Mouse (Mus musculus) midbrain, postnatal 0 days (tissue): ENCODE measurements at regions not wholly inside any gene's neighbourhood (a gene's known extent, or its start where the extent isn't known, plus 50 kb on each side); places are given as distances from the start of the nearest gene placed in this dataset.

Source experiments
- ATAC-seq: fragments of 200-750 bp; cut with Nextera tagmentation; 2 replicates; pipeline ENCODE4 v1.8.0; 2017; ENCODE audit warnings: moderate number of reproducible peaks, mild to moderate bottlenecking, moderate TSS enrichment, moderate library complexity; ENCODE audit not compliant: low FRiP score
- DNase-seq: peaks from one replicate; pipeline ENCODE4 v3.0.0-alpha.2; 2015; ENCODE audit warnings: low spot score
- H3K27ac ChIP-seq: fragments of 300-500 bp; sonication (generic); 2 replicates; pipeline ENCODE4 v1.5.1; 2014; ENCODE audit warnings: low read depth, mild to moderate bottlenecking, low read length, mixed read lengths
- H3K27me3 ChIP-seq: fragments of 300-500 bp; sonication (generic); 2 replicates; pipeline ENCODE4 v1.6.1; 2014; ENCODE audit warnings: low read length, control low read depth, mixed read lengths; ENCODE audit not compliant: insufficient read depth
- H3K36me3 ChIP-seq: fragments of 300-500 bp; sonication (generic); 2 replicates; pipeline ENCODE4 v1.6.1; 2014; ENCODE audit warnings: low read length, control low read depth, mixed read lengths; ENCODE audit not compliant: insufficient read depth
- H3K4me1 ChIP-seq: fragments of 300-500 bp; sonication (generic); 2 replicates; pipeline ENCODE4 v1.6.1; 2014; ENCODE audit warnings: mild to moderate bottlenecking, control low read depth, antibody characterized with exemption, low read length, mixed read lengths; ENCODE audit not compliant: insufficient read depth
- H3K4me2 ChIP-seq: fragments of 300-500 bp; sonication (generic); 2 replicates; pipeline ENCODE4 v1.6.1; 2014; ENCODE audit warnings: low read depth, mild to moderate bottlenecking, low read length, mixed read lengths; ENCODE audit not compliant: poor library complexity, severe bottlenecking
- H3K4me3 ChIP-seq: fragments of 300-500 bp; sonication (generic); 2 replicates; pipeline ENCODE4 v1.5.1; 2014; ENCODE audit warnings: low read depth, mild to moderate bottlenecking, low read length, moderate library complexity
- H3K9ac ChIP-seq: fragments of 300-500 bp; sonication (generic); replicated peaks from 2 replicates; pipeline ENCODE4 v1.6.1; 2014; ENCODE audit warnings: mild to moderate bottlenecking, low read length, moderate library complexity, mixed read lengths; ENCODE audit not compliant: poor library complexity, severe bottlenecking
- H3K9me3 ChIP-seq: fragments of 300-500 bp; sonication (generic); 2 replicates; pipeline ENCODE4 v1.6.1; 2016; ENCODE audit warnings: low read length, control low read depth
- CTCF ChIP-seq: IDR thresholded peaks from 2 replicates; pipeline ENCODE4 v1.5.1; 2016; ENCODE audit warnings: antibody characterized with exemption, mild to moderate bottlenecking
- WGBS: fragments of 180-500 bp; shearing (Covaris S2); extraction: QIAGEN DNeasy Blood & Tissue Kit; methylation state at CpG from one replicate; pipeline ENCODE4 v1.1.7; 2014; 5-methylcytosine and 5-hydroxymethylcytosine counted together

DNA sequence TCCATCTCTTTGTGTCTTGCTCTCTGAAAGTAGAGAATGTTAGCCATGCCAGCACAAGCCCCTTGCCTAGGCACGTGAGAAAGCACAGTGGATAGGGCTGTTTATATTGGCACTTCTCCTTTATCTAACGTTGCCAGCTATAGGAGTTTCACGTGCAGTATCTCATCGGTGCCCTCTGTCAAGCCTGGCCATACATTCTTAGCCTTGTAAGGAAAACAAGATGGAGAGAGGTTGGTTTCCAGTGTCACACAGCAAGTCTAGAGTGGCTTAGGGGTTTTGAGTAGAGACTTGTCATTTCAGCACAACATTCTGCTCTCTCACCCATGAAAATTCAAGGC, 88.1 kb upstream of the Bcl6 start:
- H3K36me3 ChIP-seq, result no peaks in the 10 kb centered on the region
- DNase-seq (no peak), ATAC-seq (no peak)
- no peak overlapping the region for H3K4me3 ChIP-seq
- no peaks in the 10 kb centered on the region for H3K27me3 ChIP-seq
- no peak overlapping the region for H3K9ac ChIP-seq
- TF ChIP-seq CTCF, result no peak
- H3K4me2 ChIP-seq, result no peak overlapping the region
- no peaks in the 10 kb centered on the region for H3K9me3 ChIP-seq
- H3K4me1 ChIP-seq, result no peaks in the 10 kb centered on the region
- no peak overlapping the region for H3K27ac ChIP-seq
- WGBS, result 85% methylated on average over 4 of the region's 4 CpGs

GRCm38 (mm10) chr16:24076109-24076798, 87.6 kb upstream of the Bcl6 start:
- DNase-seq (no peak), ATAC-seq (no peak)
- no peaks in the 10 kb centered on the region for H3K9me3 ChIP-seq
- H3K27ac ChIP-seq, result no peak overlapping the region
- WGBS, result 93% methylated on average over 4 of the region's 4 CpGs
- H3K4me2 ChIP-seq, result no peak overlapping the region
- H3K27me3 ChIP-seq, result no peaks in the 10 kb centered on the region
- no peak overlapping the region for H3K4me3 ChIP-seq
- no peaks in the 10 kb centered on the region for H3K4me1 ChIP-seq
- H3K36me3 ChIP-seq, result no peaks in the 10 kb centered on the region
- H3K9ac ChIP-seq, result no peak overlapping the region
- TF ChIP-seq CTCF, result no peak

- 92% methylated on average over 8 of the region's 8 CpGs for WGBS
- H3K27ac ChIP-seq, result no peak overlapping the region
- no peaks in the 10 kb centered on the region for H3K4me1 ChIP-seq
- no peak overlapping the region for H3K4me2 ChIP-seq
- no peaks in the 10 kb centered on the region for H3K36me3 ChIP-seq
- no peak for ATAC-seq
- H3K4me3 ChIP-seq, result no peak overlapping the region
- H3K9ac ChIP-seq, result no peak overlapping the region
- H3K27me3 ChIP-seq, result no peaks in the 10 kb centered on the region
- no peaks in the 10 kb centered on the region for H3K9me3 ChIP-seq
- no peak for TF ChIP-seq CTCF
- DNase-seq, result no peak
Measured at GRCm38 (mm10) chr16:24073613-24074244, 85.1 kb upstream of the Bcl6 start.

DNA sequence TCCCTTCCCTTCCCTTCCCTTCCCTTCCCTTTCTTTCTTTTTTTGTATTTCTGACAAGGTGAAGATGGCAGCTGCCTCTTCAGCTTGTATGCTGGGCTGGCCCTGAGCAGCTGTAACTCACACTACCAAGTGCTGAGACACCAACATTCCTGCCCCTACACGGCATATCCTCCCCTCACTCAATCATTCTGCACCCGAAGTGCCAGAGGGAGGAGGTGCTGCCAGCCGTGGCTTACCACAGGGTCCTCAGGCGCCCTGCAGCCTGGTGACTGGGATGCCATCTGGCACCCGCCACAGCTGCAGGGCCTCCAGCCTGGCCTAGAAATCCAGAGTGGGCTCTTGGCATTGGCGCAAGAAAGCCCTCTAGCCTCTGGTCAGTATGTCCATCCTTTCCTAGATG, 84.4 kb upstream of the Bcl6 start:
- DNase-seq (no peak), ATAC-seq (no peak)
- TF ChIP-seq CTCF, result no peak
- WGBS, result 85% methylated on average over 6 of the region's 6 CpGs
- Histone ChIP-seq H3K27ac (no peak overlapping the region), H3K27me3 (no peaks in the 10 kb centered on the region), H3K4me1 (no peaks in the 10 kb centered on the region), H3K9me3 (no peaks in the 10 kb centered on the region), H3K9ac (no peak overlapping the region), H3K4me2 (no peak overlapping the region), H3K4me3 (no peak overlapping the region), H3K36me3 (no peaks in the 10 kb centered on the region)

DNA sequence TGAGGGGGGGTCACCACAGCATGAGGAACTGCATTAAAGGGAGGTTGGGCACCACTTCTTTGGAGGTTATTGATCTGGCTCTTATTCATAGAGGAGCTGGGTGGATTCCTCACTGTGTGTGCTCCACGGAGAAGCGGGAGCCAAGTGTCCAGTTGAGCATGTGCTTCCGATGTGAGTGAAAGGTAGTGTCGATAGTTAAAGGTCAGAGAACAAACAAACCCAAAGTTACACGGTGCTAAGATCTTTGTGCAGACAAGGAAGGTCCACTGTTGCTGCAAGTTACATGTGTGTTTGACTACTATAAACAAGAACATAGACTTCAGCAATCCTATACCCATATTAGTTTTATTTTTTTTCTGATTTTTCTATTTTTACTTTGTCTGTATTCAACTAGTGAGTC, 80.8 kb upstream of the Bcl6 start:
- no peak overlapping the region for H3K4me3 ChIP-seq
- no peaks in the 10 kb centered on the region for H3K36me3 ChIP-seq
- no peak overlapping the region for H3K27ac ChIP-seq
- no peaks in the 10 kb centered on the region for H3K9me3 ChIP-seq
- WGBS, result 89% methylated on average over 5 of the region's 5 CpGs
- no peaks in the 10 kb centered on the region for H3K27me3 ChIP-seq
- no peak overlapping the region for H3K9ac ChIP-seq
- no peak for TF ChIP-seq CTCF
- H3K4me2 ChIP-seq, result no peak overlapping the region
- no peak for DNase-seq
- no peaks in the 10 kb centered on the region for H3K4me1 ChIP-seq
- no peak for ATAC-seq

DNA sequence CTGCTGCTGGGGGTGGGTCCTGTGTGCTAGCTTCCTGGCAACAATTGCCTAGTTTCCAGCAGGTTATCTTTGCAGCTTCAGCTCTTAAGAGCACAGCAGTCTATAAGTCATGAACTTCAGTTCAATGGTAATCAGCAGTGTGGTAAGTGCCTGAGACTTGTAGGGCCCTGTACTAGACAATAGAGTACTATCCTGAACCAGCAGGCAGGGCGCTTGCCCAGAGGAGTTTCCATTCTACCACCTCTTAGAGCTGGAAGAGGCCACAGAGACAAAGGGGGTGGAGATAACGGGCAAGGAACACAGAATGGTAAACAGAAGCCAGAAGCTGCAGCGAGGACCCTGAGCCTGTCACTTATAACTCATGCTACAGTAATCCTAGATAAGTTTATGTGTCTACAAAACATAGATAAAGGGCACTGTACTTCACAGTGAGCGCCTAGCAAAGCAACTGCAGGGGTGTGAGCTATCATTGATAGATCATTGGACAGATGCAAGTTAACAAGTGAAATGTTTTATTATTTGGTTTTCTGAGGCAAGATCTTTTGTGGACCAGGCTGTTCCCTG, 79.7 kb upstream of the Bcl6 start:
- ATAC-seq (no peak), DNase-seq (no peak)
- 59% methylated on average over 4 of the region's 4 CpGs for WGBS
- Histone ChIP-seq H3K27ac (no peak overlapping the region), H3K4me3 (no peak overlapping the region), H3K4me1 (no peaks in the 10 kb centered on the region), H3K36me3 (no peaks in the 10 kb centered on the region), H3K9me3 (no peaks in the 10 kb centered on the region), H3K9ac (no peak overlapping the region), H3K27me3 (no peaks in the 10 kb centered on the region), H3K4me2 (no peak overlapping the region)
- no peak for TF ChIP-seq CTCF
